Mouse (Mus musculus) testis, adult 2 months (tissue): ENCODE measurements around the gene Szt2.

Experiments used
- CTCF ChIP-seq: fragments of 200-500 bp; IDR thresholded peaks from 2 replicates; pipeline ENCODE4 v1.5.1; 2012; ENCODE audit warnings: low read depth, mild to moderate bottlenecking, inconsistent platforms, low read length, moderate library complexity; ENCODE audit not compliant: control insufficient read depth, insufficient read depth, insufficient replicate concordance
- POLR2A ChIP-seq: fragments of 200-500 bp; IDR thresholded peaks from 2 replicates; pipeline ENCODE4 v1.6.1; 2012; ENCODE audit warnings: low read depth, mild to moderate bottlenecking, inconsistent platforms, low read length, moderate library complexity; ENCODE audit not compliant: control insufficient read depth

- TF ChIP-seq CTCF (no peak), POLR2A (no peak)
These were observed 19.6 kb upstream of the Szt2 start for GRCm38 (mm10) chr4:118428531-118429214.
